Comparison of ENCODE assay signal across 8 mouse cellular contexts in the genomic region with DNA sequence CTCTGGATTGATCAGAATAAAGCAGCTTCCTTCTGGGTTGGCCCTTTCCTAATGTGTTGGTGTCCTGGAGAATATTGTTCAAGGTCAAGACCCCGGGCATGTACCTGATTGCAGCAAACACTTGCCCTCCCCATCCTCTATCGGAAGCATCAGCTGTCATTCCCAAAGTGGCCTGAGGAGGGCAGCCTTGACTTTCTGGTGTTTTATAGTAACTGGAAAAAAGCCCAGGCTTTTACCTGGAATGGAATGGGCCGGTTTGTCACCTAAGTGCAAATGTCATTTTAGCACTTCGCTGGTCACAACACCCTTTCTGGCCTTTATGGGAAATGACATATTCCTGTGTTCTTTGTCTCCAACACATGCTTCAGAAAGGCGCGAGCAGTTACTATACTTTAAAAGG.
DNase-seq lines count a peak whose midpoint lies in the region; ATAC-seq and TF ChIP-seq lines count a peak whose summit lies in the region.

No protein-coding gene starts in this region.

- H3K27ac ChIP-seq in testis, adult 2 months (ENCODE audit: control insufficient read depth, insufficient read depth, low read depth, low read length): no peak overlapping the region
- no peak overlapping the region for H3K27ac ChIP-seq in kidney, postnatal 0 days
- no peak overlapping the region for H3K27ac ChIP-seq in liver, embryonic 11.5 days (ENCODE audit: low read depth, low read length)

- H3K4me2 ChIP-seq in kidney, postnatal 0 days (ENCODE audit: low read length): peak overlapping the region; percentile 47
- no peak overlapping the region for H3K4me2 ChIP-seq in liver, embryonic 11.5 days

- TF ChIP-seq POLR2A in testis, adult 2 months (IDR thresholded peaks at IDR 0.05; ENCODE audit: control insufficient read depth, low read depth, low read length): no peak

- H3K9ac ChIP-seq in kidney, postnatal 0 days (ENCODE audit: low read depth, low read length): no peak overlapping the region
- H3K9ac ChIP-seq in liver, embryonic 11.5 days (ENCODE audit: low read depth, low read length): no peak overlapping the region

- no peaks in the 10 kb centered on the region for H3K36me3 ChIP-seq in testis, adult 2 months (ENCODE audit: control insufficient read depth, insufficient read depth, low read length)
- no peaks in the 10 kb centered on the region for H3K36me3 ChIP-seq in kidney, postnatal 0 days (ENCODE audit: insufficient read depth, low read length)
- no peaks in the 10 kb centered on the region for H3K36me3 ChIP-seq in liver, embryonic 11.5 days (ENCODE audit: control insufficient read depth, insufficient read depth, low read length)

- H3K27me3 ChIP-seq in testis, adult 2 months (ENCODE audit: control insufficient read depth, insufficient read depth, low read length): no peaks in the 10 kb centered on the region
- H3K27me3 ChIP-seq in kidney, postnatal 0 days (ENCODE audit: insufficient read depth, low read length): no peaks in the 10 kb centered on the region
- no peaks in the 10 kb centered on the region for H3K27me3 ChIP-seq in liver, embryonic 11.5 days (replicated peaks; ENCODE audit: control insufficient read depth, insufficient read depth, low read length)

- H3K4me1 ChIP-seq in testis, adult 2 months (ENCODE audit: control insufficient read depth, insufficient read depth, low read length): peaks cover 5% of the 10 kb centered on the region
- no peaks in the 10 kb centered on the region for H3K4me1 ChIP-seq in kidney, postnatal 0 days (replicated peaks; ENCODE audit: insufficient read depth, low read length)
- H3K4me1 ChIP-seq in liver, embryonic 11.5 days (replicated peaks; ENCODE audit: control insufficient read depth, insufficient read depth, low read length): no peaks in the 10 kb centered on the region

- peak; percentile 55; the same call in 1 of the 2 replicates for ATAC-seq in granulocyte monocyte progenitor cell, adult 5-6 weeks (replicated peaks; ENCODE audit: poor library complexity, severe bottlenecking)
- peak; percentile 40; the same call in 1 of the 2 replicates for ATAC-seq in kidney, postnatal 0 days (replicated peaks; ENCODE audit: low FRiP score, low read depth)
- no peak for ATAC-seq in liver, embryonic 11.5 days (replicated peaks; ENCODE audit: low FRiP score)
- no peak for ATAC-seq in CD4-positive, CD25-positive, alpha-beta regulatory T cell, adult 4 months

- peak; percentile 63; the same call in 1 of the 2 replicates for TF ChIP-seq CTCF in testis, adult 2 months (IDR thresholded peaks at IDR 0.05; ENCODE audit: control insufficient read depth, insufficient read depth, insufficient replicate concordance, low read depth, low read length)
- TF ChIP-seq CTCF in kidney, postnatal 0 days (IDR thresholded peaks at IDR 0.05; ENCODE audit: low read depth): peak; percentile 83

- H3K9me3 ChIP-seq in kidney, postnatal 0 days (replicated peaks; ENCODE audit: low read length): no peaks in the 10 kb centered on the region
- H3K9me3 ChIP-seq in liver, embryonic 11.5 days (ENCODE audit: control insufficient read depth, low read length): no peaks in the 10 kb centered on the region

- WGBS in kidney, postnatal 0 days: 30% methylated on average over 6 of the region's 6 CpGs
- WGBS in liver, embryonic 11.5 days: 55% methylated on average over 6 of the region's 6 CpGs

- peak overlapping the region; percentile 32; the same call in 1 of the 2 replicates for H3K4me3 ChIP-seq in testis, adult 2 months (ENCODE audit: control insufficient read depth, low read depth, low read length)
- peak overlapping the region; percentile 21 for H3K4me3 ChIP-seq in kidney, postnatal 0 days (replicated peaks; ENCODE audit: low read depth, low read length)
- H3K4me3 ChIP-seq in liver, embryonic 11.5 days (ENCODE audit: low read depth, low read length): no peak overlapping the region

- DNase-seq in testis, postnatal 14 days (ENCODE audit: low spot score): no peak
- DNase-seq in c-Kit-positive CD71-positive TER-119-positive erythroid progenitor cells, embryonic 14.5 days (ENCODE audit: low spot score): peak; percentile 2
- DNase-seq in kidney, postnatal 0 days (ENCODE audit: low spot score): peak; percentile 44
- peak; percentile 37 for DNase-seq in liver, embryonic 11.5 days (ENCODE audit: low spot score)
- peak; percentile 20 for DNase-seq in retina, adult 2 months (ENCODE audit: low read depth, low spot score)

Comparison
In these comparisons a context has a peak if more than half of its experiments do, and no peak if none do; other contexts are left out.
1. ATAC-seq: peak in granulocyte monocyte progenitor cell, adult 5-6 weeks (single experiment) and kidney, postnatal 0 days (single experiment); none in liver, embryonic 11.5 days (single experiment) and CD4-positive, CD25-positive, alpha-beta regulatory T cell, adult 4 months (single experiment).